Mouse (Mus musculus) lung, adult 2 months (tissue): ENCODE results near the gene Zfp646.
"Not testable (repeated sequence)": the region's sequence is repeated elsewhere in the genome, so short reads cannot be mapped to it uniquely, and the experiment has no call there.

Experiments
- CTCF ChIP-seq: fragments of 200-500 bp; IDR thresholded peaks from 2 replicates; pipeline ENCODE4 v1.5.1; 2011; ENCODE audit warnings: mild to moderate bottlenecking, low read length, control low read depth; ENCODE audit not compliant: insufficient read depth
- POLR2A ChIP-seq: fragments of 200-500 bp; IDR thresholded peaks from 2 replicates; pipeline ENCODE4 v1.6.1; 2011; ENCODE audit warnings: low read depth, mild to moderate bottlenecking, control low read depth, low read length, borderline replicate concordance; ENCODE audit errors: extremely low read depth

GRCm38 (mm10) chr7:127840031-127840430, 36.0 kb upstream of the Zfp646 start:
- TF ChIP-seq CTCF, POLR2A: not testable (repeated sequence)
